Mouse (Mus musculus) layer of hippocampus, postnatal 14 days (tissue): ENCODE data around the gene Trub1. TPM values are rescaled to one million over a fixed set of nuclear protein-coding genes. Genes with fewer than 3 reads are reported as not detected.
A peak's percentile ranks its signal among the peaks of the same experiment; 100 is the strongest.

Experiments
- DNase-seq, 2 experiments: peaks; one replicate each; pipeline ENCODE4 v3.0.0; 2021 to 2022; ENCODE audit warnings: low spot score in 2 of 2, mixed read lengths in 1 of 2
- total RNA-seq, 2 experiments: library from RNA; stranded (reverse); gene quantifications; 2 replicates each; pipeline ENCODE4 v1.2.3; 2021

Gene Trub1
- total RNA-seq, 2 experiments from 2014 or later = 15.5 to 17.7 TPM

DNA sequence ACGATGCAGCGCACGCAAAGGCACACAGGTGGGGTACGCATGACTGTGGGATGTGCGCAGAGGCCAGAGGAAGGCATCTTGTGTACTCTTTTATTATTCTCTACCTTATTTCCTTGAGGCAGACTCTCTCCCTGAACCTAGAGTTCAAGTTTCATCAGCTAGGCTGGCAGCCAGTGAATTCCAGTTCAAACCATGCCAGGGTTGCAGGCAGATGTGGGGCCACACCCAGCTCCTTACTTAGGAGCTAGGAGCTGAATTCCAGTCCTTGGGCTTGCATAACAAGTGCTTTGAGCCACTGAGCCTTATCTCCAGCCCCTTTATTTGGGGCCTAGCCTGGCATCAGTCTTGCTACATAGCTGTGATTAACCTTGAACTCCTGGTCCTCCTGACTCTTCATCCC, 13.4 kb upstream of the Trub1 start:
- no peak for DNase-seq

DNA sequence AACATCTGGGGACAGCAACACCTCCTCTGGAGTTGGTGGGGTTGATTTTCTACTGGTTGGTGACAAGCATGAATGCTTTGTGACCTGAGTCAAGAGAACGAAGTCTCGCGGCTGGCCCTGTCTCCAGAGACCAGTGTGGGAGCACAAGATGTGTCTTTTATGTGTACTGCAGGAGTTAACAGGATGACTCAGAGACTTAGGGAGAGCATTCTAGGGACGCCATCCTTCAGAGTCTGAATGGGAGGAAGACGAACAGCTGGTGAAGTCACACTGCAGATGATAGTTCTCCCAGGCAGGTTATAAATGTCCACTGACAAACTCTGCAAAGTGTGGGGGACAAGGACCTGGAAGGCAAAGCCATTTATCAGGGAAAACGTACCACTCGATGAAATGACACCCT, 11.2 kb upstream of the Trub1 start:
- no peak for DNase-seq

DNA sequence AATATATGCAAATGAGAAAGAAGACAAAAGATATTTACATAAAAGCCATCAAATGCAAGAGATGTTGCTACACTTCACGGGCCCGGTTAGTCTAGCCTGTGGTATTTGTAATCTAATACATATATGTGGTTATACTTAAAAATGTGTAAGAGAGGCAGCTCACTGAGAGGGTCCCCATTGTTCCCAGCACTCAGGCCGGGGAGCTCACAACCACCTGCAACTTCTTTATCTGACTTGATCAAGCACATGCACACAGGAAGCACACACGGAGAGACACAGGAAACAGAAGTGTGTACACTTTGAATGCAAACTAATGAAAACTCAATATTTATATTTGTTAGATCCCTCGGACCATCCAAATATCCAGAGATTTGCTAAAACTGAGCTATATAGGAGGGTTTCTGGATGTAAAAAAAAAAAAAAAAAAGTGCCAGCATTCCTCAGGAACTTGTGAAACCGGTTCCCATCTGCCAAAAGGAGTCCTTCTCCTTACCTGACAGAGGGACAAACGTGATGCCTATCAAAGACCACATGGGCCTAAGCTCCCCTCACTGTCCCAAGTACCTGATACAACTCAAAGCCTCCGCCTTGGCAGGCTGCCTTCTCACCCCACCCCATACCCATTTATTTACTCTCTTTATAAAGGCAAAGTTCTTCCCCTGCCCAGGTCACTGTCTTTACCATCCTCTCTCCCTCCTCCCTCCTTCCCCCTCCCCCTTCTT, 9.6 kb upstream of the Trub1 start:
- no peak for DNase-seq

DNA sequence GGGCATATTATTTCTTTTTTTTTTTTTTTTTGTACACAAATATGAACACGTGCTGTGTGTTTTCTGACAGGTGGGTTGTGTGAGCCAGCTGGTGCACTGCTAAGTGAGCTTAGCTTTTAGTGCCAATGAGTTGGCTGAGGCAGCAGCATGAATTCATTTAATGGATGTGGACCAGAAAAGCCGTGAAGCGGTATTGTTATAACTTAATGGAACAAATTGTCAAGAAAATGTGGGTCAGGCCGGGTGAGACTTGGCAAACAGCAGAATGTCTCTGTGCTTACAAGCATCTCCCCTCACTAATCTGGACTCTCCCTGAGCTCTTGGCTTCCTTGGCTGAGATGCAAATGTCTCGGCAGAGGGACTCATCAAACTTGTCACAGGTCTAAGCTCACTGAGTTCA, 7.7 kb upstream of the Trub1 start:
- peak; percentile 53 to 79 for DNase-seq

DNA sequence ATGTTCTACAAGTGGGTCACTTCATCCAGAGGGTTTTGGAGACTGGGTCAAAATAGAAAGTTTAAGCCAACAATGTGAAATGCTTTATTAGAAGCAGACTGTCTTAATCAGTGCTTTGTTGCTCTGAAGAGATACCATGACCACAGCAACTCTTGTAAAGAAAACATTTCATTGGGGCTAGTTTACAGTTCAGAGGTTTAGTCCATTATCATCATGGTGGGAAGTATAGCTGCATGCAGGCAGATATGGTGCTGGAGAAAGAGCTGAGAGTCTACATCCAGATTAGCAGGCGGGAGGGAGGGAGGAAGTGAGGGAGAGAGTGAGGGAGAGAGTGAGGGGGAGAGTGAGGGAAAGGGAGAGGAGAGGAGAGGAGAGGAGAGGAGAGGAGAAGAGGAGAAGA, 1.9 kb upstream of the Trub1 start:
- DNase-seq = no peak

DNA sequence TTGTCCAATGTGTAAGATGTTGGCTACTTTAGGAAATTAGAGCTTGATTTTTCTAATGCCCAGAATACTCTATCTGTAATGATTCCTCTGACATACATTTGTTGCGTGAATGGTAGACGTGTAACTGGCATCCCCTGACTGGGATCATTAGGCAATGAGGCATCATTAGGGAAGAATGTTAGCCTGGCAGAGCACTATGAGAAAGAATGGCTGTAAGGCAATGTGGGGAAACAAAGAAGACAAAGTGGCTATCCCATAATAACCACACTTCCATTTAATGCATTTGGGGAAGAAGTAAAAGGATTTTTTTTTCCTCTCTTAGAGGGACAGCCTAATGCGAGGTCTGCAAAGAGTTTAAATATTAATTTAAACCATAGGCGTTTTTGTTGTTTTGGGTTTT, 950 bp upstream of the Trub1 start:
- DNase-seq = no peak

DNA sequence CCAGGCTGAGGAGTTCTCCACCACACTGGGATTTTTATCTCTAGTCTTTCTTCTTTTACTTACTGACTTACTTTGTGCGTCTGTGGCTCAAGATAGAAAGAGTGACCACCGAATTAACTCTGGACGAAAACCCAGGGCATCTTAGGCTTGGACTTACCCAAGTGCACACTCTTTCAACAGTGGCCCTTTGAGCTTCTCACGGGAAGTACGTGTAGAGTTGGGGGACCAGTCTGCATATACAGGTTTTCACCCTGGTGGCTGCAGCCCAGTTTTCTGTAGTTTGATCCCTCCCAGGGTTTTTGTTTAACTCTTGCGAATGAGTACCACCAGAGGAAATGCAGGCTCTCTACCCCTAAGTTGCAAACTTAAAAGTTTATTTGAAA, 497 bp downstream of the Trub1 start:
- no peak for DNase-seq

DNA sequence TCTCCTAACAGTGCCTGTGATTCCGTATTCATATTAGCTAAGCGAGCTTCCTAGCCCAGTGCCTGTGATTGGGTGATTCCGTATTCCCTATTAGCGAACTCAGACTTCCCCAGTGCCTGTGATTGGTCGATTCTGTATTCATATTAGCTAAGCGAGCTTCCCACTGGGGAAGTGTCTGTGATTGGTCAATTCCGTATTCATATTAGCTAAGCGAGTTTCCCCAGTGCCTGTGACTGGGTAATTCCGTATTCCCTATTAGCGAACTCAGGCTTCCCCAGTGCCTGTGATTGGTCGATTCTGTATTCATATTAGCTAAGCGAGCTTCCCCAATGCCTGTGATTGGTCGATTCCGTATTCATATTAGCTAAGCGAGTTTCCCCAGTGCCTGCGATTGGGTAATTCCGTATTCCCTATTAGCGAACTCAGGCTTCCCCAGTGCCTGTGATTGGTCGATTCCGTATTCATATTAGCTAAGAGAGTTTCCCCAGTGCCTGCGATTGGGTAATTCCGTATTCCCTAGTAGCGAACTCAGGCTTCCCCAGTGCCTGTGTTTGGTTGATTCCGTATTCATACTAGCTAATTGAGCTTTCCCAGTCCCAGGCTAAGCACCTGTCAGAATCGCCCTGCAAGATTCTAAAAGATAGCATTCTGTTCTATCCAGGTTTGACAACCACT, 2.7 kb downstream of the Trub1 start:
- DNase-seq = no peak

DNA sequence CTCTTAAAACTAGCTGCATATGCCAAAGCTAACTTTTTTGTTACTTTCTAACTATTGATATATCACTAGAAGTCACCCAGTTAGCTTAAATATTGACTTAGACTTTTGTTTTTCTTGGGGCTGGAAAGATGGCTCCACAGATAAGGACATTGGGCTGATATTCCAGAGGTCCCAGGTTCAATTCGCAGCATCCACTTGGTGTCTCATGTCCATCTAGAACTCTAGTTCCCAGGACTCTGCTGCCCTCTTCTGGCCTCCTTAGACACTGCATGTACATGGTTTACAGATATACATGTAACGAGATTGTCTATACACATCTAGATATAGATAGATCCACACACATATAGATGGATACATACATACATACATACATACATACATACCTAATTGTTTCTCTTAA, 4.4 kb downstream of the Trub1 start:
- DNase-seq = no peak

DNA sequence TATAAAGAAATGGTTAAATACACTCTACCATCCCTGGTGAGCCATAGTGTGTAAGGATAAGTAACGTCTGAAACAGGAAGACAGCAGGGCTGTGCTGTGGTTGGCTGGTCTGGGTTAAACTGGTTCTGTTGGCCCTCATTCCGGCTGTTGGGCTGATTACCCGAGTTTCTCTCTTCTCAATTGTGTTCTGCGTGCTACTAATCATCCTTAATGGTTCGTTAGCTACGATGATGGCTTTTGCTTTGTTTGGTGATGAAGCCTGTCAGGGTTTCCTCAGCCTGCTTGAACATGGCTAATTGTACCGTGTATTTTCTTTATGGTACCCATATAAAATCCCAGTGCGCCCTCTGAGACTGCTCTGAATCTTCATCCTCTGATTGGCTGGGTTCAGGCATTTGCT, 11.0 kb downstream of the Trub1 start:
- DNase-seq = no peak

DNA sequence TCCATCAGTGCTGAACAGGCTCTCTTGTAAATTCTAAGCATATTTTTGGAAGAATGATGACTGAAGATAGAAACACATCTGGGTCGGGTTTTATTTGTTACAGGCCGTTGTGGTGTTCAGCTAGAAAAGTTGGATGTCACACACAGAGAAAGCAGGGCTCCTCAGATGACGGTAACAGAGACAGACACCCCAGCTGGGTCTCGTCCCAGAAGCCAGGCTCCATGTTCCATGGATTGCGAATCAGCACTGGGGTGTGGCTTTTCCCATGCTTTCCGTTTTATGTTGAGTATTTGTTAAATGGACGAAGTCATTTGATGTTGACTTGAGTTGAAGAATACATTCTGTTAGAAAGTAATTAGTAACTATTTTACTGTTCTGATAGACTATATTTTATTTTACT, 13.0 kb downstream of the Trub1 start:
- DNase-seq = no peak

DNA sequence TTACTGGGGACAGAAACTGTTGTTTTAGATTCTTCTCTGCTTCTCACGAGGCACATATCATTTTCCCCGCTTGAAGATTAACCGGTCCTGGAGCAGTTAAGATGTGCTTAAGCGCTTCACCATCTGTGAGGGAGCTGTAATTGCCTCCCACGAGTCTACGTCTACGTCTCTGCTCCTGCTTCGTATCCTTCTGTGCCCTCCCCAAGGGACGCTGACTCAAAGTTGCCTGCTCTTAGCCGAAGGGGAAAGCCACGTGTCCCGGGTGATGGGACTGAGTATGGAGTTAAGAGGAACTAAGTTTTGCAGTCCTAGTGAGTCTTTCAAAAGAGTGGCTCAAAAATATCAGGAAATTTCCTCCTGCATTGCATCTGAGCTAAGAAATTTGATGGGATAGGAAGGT, 18.3 kb downstream of the Trub1 start:
- DNase-seq = peak in 1 of 2 experiments; percentile 16

DNA sequence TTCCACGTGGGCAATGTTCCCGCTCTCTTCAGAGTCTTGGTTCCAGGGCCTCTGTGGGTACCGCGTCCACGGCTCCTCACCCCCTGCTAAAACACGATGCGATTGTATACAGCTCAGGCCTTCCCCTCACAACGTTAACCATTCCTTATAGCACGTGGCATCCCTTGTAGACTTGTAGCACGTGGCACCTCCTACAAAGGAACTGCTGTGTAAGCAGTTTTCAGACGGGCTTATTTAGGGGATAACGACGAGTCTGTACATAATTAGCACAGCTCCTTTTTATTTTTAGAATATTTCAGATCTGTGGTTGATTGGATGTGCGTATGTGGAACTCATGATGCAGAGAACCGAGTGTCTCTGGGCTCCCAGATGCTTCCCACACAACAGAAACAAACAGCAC, 19.5 kb downstream of the Trub1 start:
- DNase-seq = no peak

DNA sequence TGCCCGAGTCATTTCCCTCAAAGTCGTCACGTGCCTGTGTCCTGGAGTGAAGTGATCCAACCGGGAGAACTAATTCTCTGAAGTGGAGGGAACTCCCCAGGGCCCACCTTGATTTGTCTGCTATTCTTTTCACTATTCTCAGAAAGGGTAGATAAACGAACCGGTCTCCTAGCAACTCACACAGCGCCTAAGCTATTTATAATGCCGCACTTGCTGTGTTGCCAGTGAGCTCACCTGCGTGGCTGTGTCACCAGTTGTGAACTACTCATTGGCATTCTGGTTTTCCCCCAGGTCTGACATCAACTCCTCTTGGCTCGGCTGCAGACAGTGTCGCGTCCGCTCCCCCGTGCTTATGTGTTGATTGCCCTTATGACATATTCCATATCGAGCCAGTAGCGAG, 20.6 kb downstream of the Trub1 start:
- DNase-seq = no peak

DNA sequence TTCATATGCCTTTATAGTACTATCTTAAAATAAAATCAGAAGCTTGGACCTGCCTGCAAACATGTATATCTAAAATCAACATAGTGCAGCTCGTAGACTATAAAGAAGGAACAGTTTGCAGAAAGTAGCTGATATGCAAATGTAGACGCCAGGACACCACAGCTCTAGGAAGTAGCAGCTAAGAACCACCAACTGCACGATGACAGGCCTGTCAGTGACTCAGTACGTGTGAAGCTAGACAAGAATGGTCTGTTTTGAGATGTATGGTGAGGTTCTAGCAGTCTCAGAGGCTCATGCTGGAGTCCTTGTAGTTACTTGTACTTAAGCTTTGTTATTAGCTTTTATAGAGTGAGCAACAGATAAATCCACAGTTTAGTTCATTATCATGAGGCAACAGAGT, 22.6 kb downstream of the Trub1 start:
- no peak for DNase-seq

DNA sequence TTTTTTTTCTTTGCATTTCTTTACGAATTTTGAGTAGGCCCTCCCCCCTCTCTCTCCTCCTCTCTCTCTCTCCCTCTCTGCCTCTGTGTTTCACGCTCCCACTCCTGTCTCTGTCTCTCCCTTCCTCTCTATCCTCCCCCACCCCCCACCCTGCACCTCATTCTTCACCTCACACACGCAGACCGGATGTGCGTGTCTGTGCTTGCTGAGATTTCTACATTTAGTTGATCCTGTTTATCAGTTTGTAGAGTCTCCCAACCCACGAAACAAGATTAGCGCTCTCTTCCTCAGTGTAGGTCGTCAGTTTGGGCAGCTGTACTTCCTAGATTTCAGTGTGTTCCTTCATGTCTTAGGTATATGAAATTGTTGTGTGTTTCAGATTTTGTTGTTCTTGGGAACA, 24.6 kb downstream of the Trub1 start:
- DNase-seq = no peak

DNA sequence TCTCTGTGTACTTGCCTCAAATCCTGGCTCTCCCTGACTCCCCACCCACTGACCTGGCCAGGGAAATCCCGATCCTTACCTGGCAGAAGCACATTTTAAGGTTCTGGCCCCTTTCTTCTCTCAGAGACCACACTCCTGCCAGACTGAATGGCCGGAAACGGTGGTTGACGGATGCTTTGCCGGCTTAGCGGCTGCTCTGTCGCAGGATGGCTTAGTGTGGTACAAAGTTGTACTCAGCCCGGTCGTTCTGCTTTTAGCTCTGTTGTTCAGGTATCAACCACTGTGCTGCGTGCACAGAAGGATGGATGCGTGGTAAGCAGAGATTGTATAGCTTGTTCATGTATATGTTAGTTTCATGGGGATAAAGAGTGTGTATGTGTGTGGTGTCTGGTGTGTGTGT, 25.3 kb downstream of the Trub1 start:
- no peak for DNase-seq

DNA sequence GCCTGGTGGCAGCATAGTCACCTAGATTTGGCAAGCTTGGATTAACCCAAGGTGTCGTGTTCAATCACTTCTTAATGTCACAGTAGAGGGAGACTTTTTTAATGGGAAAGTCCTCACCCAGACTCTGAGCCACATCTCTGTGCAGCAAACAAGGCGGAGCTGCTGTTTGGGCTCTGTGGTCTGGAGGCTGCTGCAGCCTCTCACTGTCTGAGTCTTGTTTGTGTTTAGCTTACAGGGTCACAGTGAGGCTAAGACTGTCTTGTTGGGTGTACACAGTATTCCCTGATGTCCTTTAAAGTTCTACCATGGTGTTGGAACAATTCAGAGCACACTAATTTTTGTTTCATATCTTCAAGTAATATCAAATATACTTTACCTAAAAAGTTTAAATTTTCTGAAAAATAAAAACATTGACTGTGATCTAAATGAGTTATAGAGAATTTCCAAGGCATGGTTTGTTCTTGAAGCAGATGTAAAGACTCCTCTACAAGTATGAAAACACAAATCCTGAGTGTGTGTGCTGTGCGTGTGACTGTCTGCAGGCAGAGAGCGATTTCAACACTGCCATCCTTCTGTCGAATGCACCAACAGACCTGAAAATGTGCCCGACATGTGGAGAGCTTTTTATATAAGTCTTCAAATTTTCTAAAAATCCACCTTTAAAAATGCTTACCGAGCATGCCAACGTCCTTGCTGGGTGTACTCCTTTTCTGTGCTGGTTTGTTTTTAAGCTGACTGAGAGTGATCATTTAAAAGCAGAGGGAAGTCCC, 27.4 kb downstream of the Trub1 start:
- DNase-seq = no peak

DNA sequence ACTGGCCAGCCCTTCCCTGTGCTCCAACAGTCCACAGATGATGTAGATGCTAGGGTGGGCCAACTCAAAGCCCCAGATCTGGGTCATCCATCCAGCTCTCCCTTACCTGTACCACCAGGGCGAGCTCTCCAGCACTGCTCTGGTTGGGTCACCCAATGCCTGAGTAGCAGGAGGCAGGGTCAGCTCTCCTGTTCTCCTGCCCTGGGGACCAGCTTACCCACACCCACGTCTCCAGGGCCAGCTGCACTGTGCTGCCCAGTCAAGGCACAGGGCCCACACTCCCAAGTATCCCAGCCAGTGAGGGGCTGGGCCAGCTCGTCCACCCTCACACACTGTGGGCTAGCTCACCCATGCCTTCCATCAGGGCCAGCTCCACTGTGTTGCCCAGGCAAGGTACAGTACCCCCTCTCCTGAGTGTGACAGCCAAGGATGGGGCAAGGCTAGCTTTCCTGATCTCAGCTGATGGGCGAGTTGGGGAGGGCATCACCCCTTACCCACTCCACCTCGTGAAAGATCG, 29.1 kb downstream of the Trub1 start:
- no peak for DNase-seq

DNA sequence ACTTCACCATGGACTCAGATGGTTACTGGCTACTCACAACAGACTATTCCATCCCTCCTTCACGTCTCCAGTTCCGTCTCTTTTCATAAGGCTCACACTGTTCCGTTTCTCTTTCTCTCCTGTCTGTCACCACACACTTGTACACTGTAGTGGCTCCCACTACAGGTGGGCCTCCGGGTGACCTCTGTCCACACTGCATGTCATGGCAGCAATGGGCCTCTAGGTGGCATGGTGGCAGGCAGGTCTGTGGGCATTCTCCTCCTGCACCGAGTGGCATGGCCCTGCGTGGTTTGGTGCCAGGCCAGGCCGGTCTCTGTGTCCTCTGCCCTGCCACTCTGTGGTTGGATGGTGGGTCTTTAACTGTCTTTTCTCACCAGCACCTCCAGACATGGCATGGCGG, 30.1 kb downstream of the Trub1 start:
- peak in 1 of 2 experiments; percentile 18 for DNase-seq

DNA sequence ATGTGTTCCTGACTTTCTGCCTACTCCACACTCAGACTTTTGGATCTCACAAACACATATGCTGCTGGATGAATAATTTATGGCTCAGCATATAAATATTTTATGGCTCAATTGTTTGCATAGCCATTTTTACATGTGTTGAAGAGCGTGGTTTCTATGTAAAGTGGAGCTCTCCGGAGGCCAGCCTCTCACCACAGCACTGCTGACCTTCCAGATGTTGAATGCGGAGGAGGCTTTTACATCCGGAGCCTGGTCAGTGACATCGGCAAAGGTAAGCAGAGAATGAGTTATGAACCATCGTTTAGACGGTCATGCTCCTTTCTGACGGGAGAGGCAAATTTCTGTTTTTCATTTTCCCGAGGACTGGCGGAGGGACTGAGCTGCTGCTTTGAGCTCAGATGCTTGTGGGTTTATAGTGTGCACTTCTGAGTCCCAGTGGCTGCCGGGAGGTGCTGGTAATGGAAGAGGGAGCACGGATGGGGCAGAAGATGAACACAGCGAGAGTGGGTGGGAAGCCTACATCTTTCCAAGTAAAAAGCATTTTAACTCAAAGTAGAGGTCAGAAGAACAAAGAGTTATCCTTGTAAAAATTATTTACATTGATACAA, 34.4 kb downstream of the Trub1 start:
- DNase-seq = no peak

DNA sequence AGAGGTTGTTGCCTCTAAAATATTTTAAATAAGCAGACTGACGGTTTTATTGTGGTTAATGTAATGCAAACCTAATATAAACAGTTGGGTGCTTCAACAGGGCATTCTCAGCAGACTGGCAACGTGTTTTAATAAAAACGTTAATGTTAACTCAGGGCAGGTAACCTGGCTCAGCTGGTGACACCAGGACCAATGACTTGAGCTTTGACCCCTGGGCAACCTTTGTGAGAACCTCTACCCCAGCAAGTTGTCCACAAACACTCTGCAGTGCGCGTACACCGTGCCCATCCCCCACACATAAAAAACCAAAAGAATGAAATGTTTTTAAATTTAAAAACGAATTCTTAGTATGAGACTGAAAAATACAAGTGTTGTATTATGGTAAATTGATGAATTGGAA, 36.8 kb downstream of the Trub1 start:
- no peak for DNase-seq
